Mouse (Mus musculus) intestine, embryonic 15.5 days (tissue): ENCODE measurements around the gene Myadm. TPM values are rescaled to one million over a fixed set of nuclear protein-coding genes. Genes with fewer than 3 reads are reported as not detected.
"Not testable (repeated sequence)": the region's sequence is repeated elsewhere in the genome, so short reads cannot be mapped to it uniquely, and the experiment has no call there.

Experiments used
- ATAC-seq: fragments of 200-750 bp; cut with Nextera tagmentation; 2 replicates; pipeline ENCODE4 v1.8.0; 2017; ENCODE audit warnings: moderate TSS enrichment, moderate library complexity
- H3K27ac ChIP-seq: fragments of 300-500 bp; sonication (generic); 2 replicates; pipeline ENCODE4 v1.5.1; 2015; ENCODE audit warnings: mild to moderate bottlenecking, inconsistent platforms
- H3K27me3 ChIP-seq: fragments of 300-500 bp; sonication (generic); replicated peaks from 2 replicates; pipeline ENCODE4 v1.6.1; 2015; ENCODE audit warnings: inconsistent platforms
- H3K36me3 ChIP-seq: fragments of 300-500 bp; sonication (generic); 2 replicates; pipeline ENCODE4 v1.6.1; 2015; ENCODE audit warnings: inconsistent platforms
- H3K4me1 ChIP-seq: fragments of 300-500 bp; sonication (generic); replicated peaks from 2 replicates; pipeline ENCODE4 v1.6.1; 2015; ENCODE audit warnings: inconsistent platforms
- H3K4me2 ChIP-seq: fragments of 300-500 bp; sonication (generic); replicated peaks from 2 replicates; pipeline ENCODE4 v1.6.1; 2015; ENCODE audit warnings: mild to moderate bottlenecking, inconsistent platforms
- H3K4me3 ChIP-seq: fragments of 300-500 bp; sonication (generic); replicated peaks from 2 replicates; pipeline ENCODE4 v1.5.1; 2015; ENCODE audit warnings: inconsistent platforms
- H3K9ac ChIP-seq: fragments of 300-500 bp; sonication (generic); 2 replicates; pipeline ENCODE4 v1.6.1; 2015; ENCODE audit warnings: inconsistent platforms
- H3K9me3 ChIP-seq: fragments of 300-500 bp; sonication (generic); 2 replicates; pipeline ENCODE4 v1.6.1; 2016; ENCODE audit warnings: inconsistent platforms
- WGBS: fragments of 180-500 bp; shearing (Covaris S2); methylation state at CpG from one replicate; pipeline ENCODE4 v1.1.7; 2015; 5-methylcytosine and 5-hydroxymethylcytosine counted together
- polyA plus RNA-seq: library from polyadenylated mRNA; unstranded; fragments of >200 nt; fragmentation: Nextera tagmentation; extraction: Ambion mirVana; gene quantifications from 2 replicates; pipeline ENCODE4 v1.2.1, GENCODE M21; 2015

Myadm gene
- polyA plus RNA-seq, 1 experiment from 2014 or later: 131 TPM

GRCm38 (mm10) chr7:3291764-3292163 is 2.9 kb downstream of the Myadm start:
- no peaks in the 10 kb centered on the region for H3K9me3 ChIP-seq
- 57% methylated on average over 3 of the region's 3 CpGs for WGBS
- peaks cover 5% of the 10 kb centered on the region; the same call in 1 of the 2 replicates for H3K36me3 ChIP-seq
- no peak for ATAC-seq
- H3K27me3 ChIP-seq: no peaks in the 10 kb centered on the region
- peaks cover 36% of the 10 kb centered on the region for H3K4me1 ChIP-seq
- peak overlapping the region; percentile 45; the same call in 1 of the 2 replicates for H3K9ac ChIP-seq
- H3K4me2 ChIP-seq: peak overlapping the region; percentile 74
- peak overlapping the region; percentile 94 for H3K27ac ChIP-seq
- H3K4me3 ChIP-seq: peak overlapping the region; percentile 40

- ATAC-seq, H3K9ac ChIP-seq, H3K36me3 ChIP-seq, H3K27me3 ChIP-seq, H3K9me3 ChIP-seq: not testable (repeated sequence)
- Histone ChIP-seq H3K4me3 (peak overlapping the region; percentile 40), H3K4me1 (peaks cover 32% of the 10 kb centered on the region), H3K4me2 (peak overlapping the region; percentile 74), H3K27ac (peak overlapping the region; percentile 94)
- 51% methylated on average over 12 of the region's 12 CpGs for WGBS
These were observed 3.4 kb downstream of the Myadm start for GRCm38 (mm10) chr7:3292271-3292670.

GRCm38 (mm10) chr7:3292791-3293190 is 3.9 kb downstream of the Myadm start:
- peak; percentile 85 for ATAC-seq
- H3K27me3 ChIP-seq: no peaks in the 10 kb centered on the region
- peaks cover 13% of the 10 kb centered on the region; the same call in 1 of the 2 replicates for H3K36me3 ChIP-seq
- H3K9ac ChIP-seq: peak overlapping the region; percentile 51
- H3K4me2 ChIP-seq: peak overlapping the region; percentile 74
- peak overlapping the region; percentile 94 for H3K27ac ChIP-seq
- peaks cover 28% of the 10 kb centered on the region for H3K4me1 ChIP-seq
- WGBS: under 1% methylated on average over 14 of the region's 14 CpGs
- peak overlapping the region; percentile 40 for H3K4me3 ChIP-seq
- no peaks in the 10 kb centered on the region for H3K9me3 ChIP-seq

- no peak overlapping the region for H3K4me3 ChIP-seq
- H3K9ac ChIP-seq: no peak overlapping the region
- peaks cover 27% of the 10 kb centered on the region for H3K4me1 ChIP-seq
- H3K27me3 ChIP-seq: no peaks in the 10 kb centered on the region
- H3K4me2 ChIP-seq: peak overlapping the region; percentile 33
- no peaks in the 10 kb centered on the region for H3K9me3 ChIP-seq
- no peak for ATAC-seq
- peaks cover 26% of the 10 kb centered on the region for H3K36me3 ChIP-seq
- WGBS: 79% methylated on average over 1 of the region's 1 CpGs
- peak overlapping the region; percentile 56 for H3K27ac ChIP-seq
These were observed 5.9 kb downstream of the Myadm start for GRCm38 (mm10) chr7:3294794-3295193.

GRCm38 (mm10) chr7:3295321-3296110 is 6.6 kb downstream of the Myadm start:
- WGBS: 66% methylated on average over 5 of the region's 5 CpGs
- peaks cover 26% of the 10 kb centered on the region for H3K36me3 ChIP-seq
- H3K4me2 ChIP-seq: peak overlapping the region; percentile 33

GRCm38 (mm10) chr7:3296711-3297110 is 7.8 kb downstream of the Myadm start:
- H3K27ac ChIP-seq: no peak overlapping the region
- no peak for ATAC-seq
- WGBS: 94% methylated on average over 16 of the region's 16 CpGs
- H3K36me3 ChIP-seq: peaks cover 26% of the 10 kb centered on the region
- H3K4me1 ChIP-seq: peaks cover 24% of the 10 kb centered on the region
- no peaks in the 10 kb centered on the region for H3K27me3 ChIP-seq
- H3K4me2 ChIP-seq: no peak overlapping the region
- no peak overlapping the region for H3K9ac ChIP-seq
- no peak overlapping the region for H3K4me3 ChIP-seq
- H3K9me3 ChIP-seq: no peaks in the 10 kb centered on the region

More at GRCm38 (mm10) chr7:3295321-3296110, 6.6 kb downstream of the Myadm start:
- Histone ChIP-seq H3K27ac (peak overlapping the region; percentile 56), H3K9ac (no peak overlapping the region), H3K4me3 (no peak overlapping the region), H3K9me3 (no peaks in the 10 kb centered on the region), H3K4me1 (peaks cover 26% of the 10 kb centered on the region), H3K27me3 (no peaks in the 10 kb centered on the region)
- no peak for ATAC-seq

- ATAC-seq: no peak
- Histone ChIP-seq H3K27ac (no peak overlapping the region), H3K27me3 (peaks cover 13% of the 10 kb centered on the region), H3K9ac (no peak overlapping the region), H3K4me2 (no peak overlapping the region), H3K9me3 (no peaks in the 10 kb centered on the region), H3K4me1 (peaks cover 31% of the 10 kb centered on the region), H3K36me3 (peaks cover 23% of the 10 kb centered on the region), H3K4me3 (no peak overlapping the region)
- WGBS: 51% methylated on average over 7 of the region's 7 CpGs
These were observed 11.2 kb downstream of the Myadm start for GRCm38 (mm10) chr7:3299941-3300617.

- Histone ChIP-seq H3K36me3 (peaks cover 23% of the 10 kb centered on the region), H3K4me2 (no peak overlapping the region), H3K27me3 (peaks cover 21% of the 10 kb centered on the region), H3K9me3 (no peaks in the 10 kb centered on the region), H3K9ac (no peak overlapping the region), H3K27ac (no peak overlapping the region), H3K4me1 (peaks cover 23% of the 10 kb centered on the region), H3K4me3 (no peak overlapping the region)
- 60% methylated on average over 8 of the region's 8 CpGs for WGBS
- no peak for ATAC-seq
These were observed 12.2 kb downstream of the Myadm start for GRCm38 (mm10) chr7:3300891-3301627.

- Histone ChIP-seq H3K36me3 (peaks cover 19% of the 10 kb centered on the region), H3K27me3 (peaks cover 22% of the 10 kb centered on the region), H3K4me1 (peaks cover 21% of the 10 kb centered on the region), H3K27ac (no peak overlapping the region; the same call in 1 of the 2 replicates), H3K4me3 (peak overlapping the region; percentile 28), H3K9me3 (no peaks in the 10 kb centered on the region), H3K9ac (peak overlapping the region; percentile 34), H3K4me2 (peak overlapping the region; percentile 66)
- peak; percentile 53 for ATAC-seq
- 8% methylated on average over 33 of the region's 33 CpGs for WGBS
These were observed 13.0 kb downstream of the Myadm start for GRCm38 (mm10) chr7:3301628-3302555.

- ATAC-seq: peak; percentile 23
- Histone ChIP-seq H3K9me3 (no peaks in the 10 kb centered on the region), H3K4me2 (peak overlapping the region; percentile 66), H3K27me3 (peaks cover 22% of the 10 kb centered on the region), H3K4me1 (peaks cover 21% of the 10 kb centered on the region), H3K36me3 (peaks cover 13% of the 10 kb centered on the region), H3K9ac (peak overlapping the region; percentile 34), H3K27ac (no peak overlapping the region; the same call in 1 of the 2 replicates), H3K4me3 (peak overlapping the region; percentile 28)
- WGBS: 4% methylated on average over 16 of the region's 16 CpGs
These were observed 13.8 kb downstream of the Myadm start for GRCm38 (mm10) chr7:3302556-3303275.
